Mouse (Mus musculus): ENCODE results near the gene Rnf216. TPM values are rescaled to one million over a fixed set of nuclear protein-coding genes. Genes with fewer than 3 reads are reported as not detected.

Rnf216 gene
- polyA plus RNA-seq, 1 experiment: 17.6 TPM

DNA sequence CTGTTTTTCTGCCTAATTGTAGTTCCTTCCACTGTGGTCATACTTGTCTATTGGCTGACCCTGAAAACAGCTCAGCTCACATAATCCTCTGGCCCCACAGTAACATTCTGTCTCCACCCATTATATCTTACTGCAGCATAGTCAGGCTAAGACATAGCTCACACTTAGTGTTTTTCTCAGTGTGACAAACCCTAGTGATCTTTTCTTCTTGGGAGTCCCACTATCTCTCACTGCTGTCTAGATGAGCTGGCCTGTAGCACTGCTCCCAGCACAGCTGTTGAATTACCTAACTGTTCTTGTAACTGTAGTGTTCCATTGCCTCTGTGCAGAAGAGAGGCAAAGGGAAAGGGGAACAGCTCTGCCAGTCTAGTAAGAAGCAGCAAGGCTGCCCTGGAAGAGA lies 53.6 kb downstream of the Rnf216 start:
- DNase-seq: no peak
- Histone ChIP-seq H3K27ac (ENCODE audit: control insufficient read depth, insufficient read depth, low read length) (no peak overlapping the region), H3K4me1 (replicated peaks; ENCODE audit: control insufficient read depth, insufficient read depth, low read length) (no peaks in the 10 kb centered on the region; the same call in 1 of the 2 replicates), H3K36me3 (ENCODE audit: control insufficient read depth, insufficient read depth, low read length) (no peaks in the 10 kb centered on the region), H3K27me3 (ENCODE audit: control insufficient read depth, insufficient read depth, low read length) (no peaks in the 10 kb centered on the region), H3K4me3 (ENCODE audit: control insufficient read depth, insufficient read depth, low read length) (no peak overlapping the region)
- TF ChIP-seq POLR2A (IDR thresholded peaks at IDR 0.05; ENCODE audit: control insufficient read depth, extremely low read depth, insufficient read depth, low read length, poor library complexity) (no peak), CTCF (IDR thresholded peaks at IDR 0.05; ENCODE audit: borderline replicate concordance, control insufficient read depth, extremely low read depth, insufficient read depth, low read length, poor library complexity) (no peak)

DNA sequence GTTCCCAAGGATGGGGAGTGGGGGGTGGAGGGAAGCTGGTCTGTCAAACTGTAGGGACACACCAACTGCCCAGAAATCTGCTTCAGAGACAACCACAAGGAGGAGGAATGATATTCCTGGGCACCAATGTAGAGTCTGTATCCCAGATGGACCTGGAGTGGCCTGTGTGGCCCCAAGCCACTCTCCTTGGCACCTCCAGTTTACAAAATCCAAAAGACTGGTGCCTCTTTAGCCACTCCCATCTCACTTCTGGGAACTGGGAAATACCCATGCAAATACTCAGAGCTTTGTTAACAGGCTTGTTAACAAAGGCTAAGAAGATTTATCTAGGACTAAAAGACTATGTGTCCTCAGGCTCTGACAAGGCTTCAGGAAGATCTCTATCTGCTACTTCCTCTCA lies 54.1 kb downstream of the Rnf216 start:
- Histone ChIP-seq H3K27ac (ENCODE audit: control insufficient read depth, insufficient read depth, low read length) (no peak overlapping the region), H3K4me1 (replicated peaks; ENCODE audit: control insufficient read depth, insufficient read depth, low read length) (no peaks in the 10 kb centered on the region; the same call in 1 of the 2 replicates), H3K36me3 (ENCODE audit: control insufficient read depth, insufficient read depth, low read length) (no peaks in the 10 kb centered on the region), H3K4me3 (ENCODE audit: control insufficient read depth, insufficient read depth, low read length) (no peak overlapping the region), H3K27me3 (ENCODE audit: control insufficient read depth, insufficient read depth, low read length) (no peaks in the 10 kb centered on the region)
- no peak for TF ChIP-seq CTCF (IDR thresholded peaks at IDR 0.05; ENCODE audit: borderline replicate concordance, control insufficient read depth, extremely low read depth, insufficient read depth, low read length, poor library complexity)
- no peak for TF ChIP-seq POLR2A (IDR thresholded peaks at IDR 0.05; ENCODE audit: control insufficient read depth, extremely low read depth, insufficient read depth, low read length, poor library complexity)
- no peak for DNase-seq

DNA sequence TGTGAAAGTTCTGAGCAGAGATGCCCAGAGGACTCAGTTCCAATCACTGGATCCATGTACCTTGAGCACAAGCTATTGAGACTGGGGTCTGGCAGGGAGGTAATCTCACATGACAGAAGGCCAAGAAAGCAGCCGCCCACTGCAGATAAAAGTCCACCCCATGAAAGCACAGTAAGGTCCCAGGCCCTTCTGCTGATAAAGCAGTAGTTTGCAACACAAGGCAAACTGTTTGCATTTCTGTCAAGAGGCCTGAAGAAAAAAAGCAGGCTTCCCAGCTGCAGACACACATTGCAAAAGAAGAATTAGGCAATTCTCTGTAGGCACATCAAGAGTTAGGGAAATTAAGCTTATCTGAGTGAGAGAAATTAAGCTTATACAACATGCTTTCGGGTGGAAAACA lies 54.6 kb downstream of the Rnf216 start:
- DNase-seq: no peak
- Histone ChIP-seq H3K27me3 (ENCODE audit: control insufficient read depth, insufficient read depth, low read length) (no peaks in the 10 kb centered on the region), H3K36me3 (ENCODE audit: control insufficient read depth, insufficient read depth, low read length) (no peaks in the 10 kb centered on the region), H3K4me3 (ENCODE audit: control insufficient read depth, insufficient read depth, low read length) (no peak overlapping the region), H3K27ac (ENCODE audit: control insufficient read depth, insufficient read depth, low read length) (peak overlapping the region; percentile 27; the same call in 1 of the 2 replicates), H3K4me1 (replicated peaks; ENCODE audit: control insufficient read depth, insufficient read depth, low read length) (no peaks in the 10 kb centered on the region; the same call in 1 of the 2 replicates)
- 95% methylated on average over 2 of the region's 2 CpGs for WGBS
- no peak for TF ChIP-seq CTCF (IDR thresholded peaks at IDR 0.05; ENCODE audit: borderline replicate concordance, control insufficient read depth, extremely low read depth, insufficient read depth, low read length, poor library complexity)
- TF ChIP-seq POLR2A (IDR thresholded peaks at IDR 0.05; ENCODE audit: control insufficient read depth, extremely low read depth, insufficient read depth, low read length, poor library complexity): no peak

- 91% methylated on average over 1 of the region's 1 CpGs for WGBS
- DNase-seq: no peak
- H3K4me1 ChIP-seq (replicated peaks; ENCODE audit: control insufficient read depth, insufficient read depth, low read length): no peaks in the 10 kb centered on the region; the same call in 1 of the 2 replicates
- no peak overlapping the region for H3K4me3 ChIP-seq (ENCODE audit: control insufficient read depth, insufficient read depth, low read length)
- H3K27me3 ChIP-seq (ENCODE audit: control insufficient read depth, insufficient read depth, low read length): no peaks in the 10 kb centered on the region
- no peak overlapping the region; the same call in 1 of the 2 replicates for H3K27ac ChIP-seq (ENCODE audit: control insufficient read depth, insufficient read depth, low read length)
- TF ChIP-seq POLR2A (IDR thresholded peaks at IDR 0.05; ENCODE audit: control insufficient read depth, extremely low read depth, insufficient read depth, low read length, poor library complexity) (no peak), CTCF (IDR thresholded peaks at IDR 0.05; ENCODE audit: borderline replicate concordance, control insufficient read depth, extremely low read depth, insufficient read depth, low read length, poor library complexity) (no peak)
- H3K36me3 ChIP-seq (ENCODE audit: control insufficient read depth, insufficient read depth, low read length): no peaks in the 10 kb centered on the region
Observed at GRCm38 (mm10) chr5:143057753-143058152, 55.0 kb downstream of the Rnf216 start.

DNA sequence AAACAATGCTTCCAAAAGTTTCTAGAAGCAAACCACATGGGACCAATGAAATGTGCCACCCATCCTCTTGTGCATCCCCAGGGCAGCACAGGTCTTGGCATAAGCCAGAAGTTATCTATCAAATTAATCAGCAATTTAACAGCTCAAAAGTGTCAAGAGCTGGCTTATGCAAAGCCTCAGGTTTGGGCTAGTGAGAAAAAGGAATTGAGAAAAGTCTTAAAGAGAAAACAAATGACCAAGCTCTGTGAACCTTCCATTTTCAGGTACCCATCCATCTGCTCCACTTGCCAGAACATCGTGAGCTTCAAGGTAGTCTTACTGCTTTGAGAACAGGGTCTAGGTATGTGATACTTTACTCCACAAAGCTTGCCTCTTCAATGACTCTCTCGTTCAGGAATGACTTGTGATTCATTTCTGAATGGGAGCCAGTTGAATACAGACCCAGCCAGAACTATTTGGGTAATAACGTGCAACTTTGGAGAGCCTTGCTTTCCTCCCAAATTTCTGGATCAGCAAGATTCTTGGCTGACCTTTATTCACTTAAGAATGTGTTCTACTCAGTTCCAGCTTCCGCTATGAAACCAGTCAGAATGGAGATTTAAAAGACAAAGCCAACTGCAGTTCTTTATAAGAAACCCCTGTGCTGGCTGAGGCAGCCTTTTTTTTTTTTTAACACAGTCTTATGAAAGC lies 56.5 kb downstream of the Rnf216 start:
- H3K4me1 ChIP-seq (replicated peaks; ENCODE audit: control insufficient read depth, insufficient read depth, low read length): no peaks in the 10 kb centered on the region; the same call in 1 of the 2 replicates
- H3K27me3 ChIP-seq (ENCODE audit: control insufficient read depth, insufficient read depth, low read length): no peaks in the 10 kb centered on the region
- H3K36me3 ChIP-seq (ENCODE audit: control insufficient read depth, insufficient read depth, low read length): no peaks in the 10 kb centered on the region
- H3K27ac ChIP-seq (ENCODE audit: control insufficient read depth, insufficient read depth, low read length): peak overlapping the region; percentile 59; the same call in 1 of the 2 replicates
- DNase-seq: no peak
- WGBS: 86% methylated on average over 4 of the region's 4 CpGs
- no peak overlapping the region for H3K4me3 ChIP-seq (ENCODE audit: control insufficient read depth, insufficient read depth, low read length)
- TF ChIP-seq POLR2A (IDR thresholded peaks at IDR 0.05; ENCODE audit: control insufficient read depth, extremely low read depth, insufficient read depth, low read length, poor library complexity) (no peak), CTCF (IDR thresholded peaks at IDR 0.05; ENCODE audit: borderline replicate concordance, control insufficient read depth, extremely low read depth, insufficient read depth, low read length, poor library complexity) (no peak)

- 65% methylated on average over 3 of the region's 3 CpGs for WGBS
- Histone ChIP-seq H3K4me3 (ENCODE audit: control insufficient read depth, insufficient read depth, low read length) (no peak overlapping the region), H3K27me3 (ENCODE audit: control insufficient read depth, insufficient read depth, low read length) (no peaks in the 10 kb centered on the region), H3K27ac (ENCODE audit: control insufficient read depth, insufficient read depth, low read length) (peak overlapping the region; percentile 59; the same call in 1 of the 2 replicates), H3K4me1 (replicated peaks; ENCODE audit: control insufficient read depth, insufficient read depth, low read length) (no peaks in the 10 kb centered on the region; the same call in 1 of the 2 replicates), H3K36me3 (ENCODE audit: control insufficient read depth, insufficient read depth, low read length) (no peaks in the 10 kb centered on the region)
- TF ChIP-seq POLR2A (IDR thresholded peaks at IDR 0.05; ENCODE audit: control insufficient read depth, extremely low read depth, insufficient read depth, low read length, poor library complexity) (no peak), CTCF (IDR thresholded peaks at IDR 0.05; ENCODE audit: borderline replicate concordance, control insufficient read depth, extremely low read depth, insufficient read depth, low read length, poor library complexity) (no peak)
- no peak for DNase-seq
Observed at GRCm38 (mm10) chr5:143055501-143056125, 57.2 kb downstream of the Rnf216 start.
